Mouse (Mus musculus): Measurements from ENCODE around the gene Samt2.
"Not testable (repeated sequence)": the region's sequence is repeated elsewhere in the genome, so short reads cannot be mapped to it uniquely, and the experiment has no call there.

The Samt2 gene

GRCm38 (mm10) chrX:154579260-154579659 is at the start of gene Samt2:
Gene Samt2, minus strand, starts transcription at chrX:154579360.
- not testable (repeated sequence) for DNase-seq (ENCODE audit: low read depth, low spot score)
